Mouse (Mus musculus) gastrocnemius, adult 2 months (tissue): ENCODE measurements around the gene Col6a1. TPM values are rescaled to one million over a fixed set of nuclear protein-coding genes. Genes with fewer than 3 reads are reported as not detected.
A peak's percentile ranks its signal among the peaks of the same experiment; 100 is the strongest.

Experiments used
- DNase-seq: peaks from one replicate; pipeline ENCODE4 v3.0.0; 2022
- H3K27ac ChIP-seq: fragments of 200-600 bp; 2 replicates; pipeline ENCODE4 v1.8.1; 2022; ENCODE audit warnings: mild to moderate bottlenecking
- H3K4me3 ChIP-seq: fragments of 200-600 bp; 2 replicates; pipeline ENCODE4 v1.8.1; 2022; ENCODE audit warnings: mild to moderate bottlenecking, moderate library complexity
- CTCF ChIP-seq: fragments of 200-600 bp; IDR thresholded peaks from 2 replicates; pipeline ENCODE4 v1.8.1; 2022; ENCODE audit warnings: antibody characterized with exemption, mild to moderate bottlenecking, moderate library complexity
- intact Hi-C: fragments of 180-260 bp; cut with DNase I; formaldehyde crosslinking; loops from one replicate; pipeline ENCODE4 v1.15.1; 2025
- total RNA-seq, 2 experiments: library from RNA; stranded (reverse); gene quantifications; 2 replicates each; pipeline ENCODE4 v1.2.3; 2021

Col6a1 gene
- total RNA-seq, 2 experiments from 2014 or later, result 30.5 to 59.0 TPM

DNA sequence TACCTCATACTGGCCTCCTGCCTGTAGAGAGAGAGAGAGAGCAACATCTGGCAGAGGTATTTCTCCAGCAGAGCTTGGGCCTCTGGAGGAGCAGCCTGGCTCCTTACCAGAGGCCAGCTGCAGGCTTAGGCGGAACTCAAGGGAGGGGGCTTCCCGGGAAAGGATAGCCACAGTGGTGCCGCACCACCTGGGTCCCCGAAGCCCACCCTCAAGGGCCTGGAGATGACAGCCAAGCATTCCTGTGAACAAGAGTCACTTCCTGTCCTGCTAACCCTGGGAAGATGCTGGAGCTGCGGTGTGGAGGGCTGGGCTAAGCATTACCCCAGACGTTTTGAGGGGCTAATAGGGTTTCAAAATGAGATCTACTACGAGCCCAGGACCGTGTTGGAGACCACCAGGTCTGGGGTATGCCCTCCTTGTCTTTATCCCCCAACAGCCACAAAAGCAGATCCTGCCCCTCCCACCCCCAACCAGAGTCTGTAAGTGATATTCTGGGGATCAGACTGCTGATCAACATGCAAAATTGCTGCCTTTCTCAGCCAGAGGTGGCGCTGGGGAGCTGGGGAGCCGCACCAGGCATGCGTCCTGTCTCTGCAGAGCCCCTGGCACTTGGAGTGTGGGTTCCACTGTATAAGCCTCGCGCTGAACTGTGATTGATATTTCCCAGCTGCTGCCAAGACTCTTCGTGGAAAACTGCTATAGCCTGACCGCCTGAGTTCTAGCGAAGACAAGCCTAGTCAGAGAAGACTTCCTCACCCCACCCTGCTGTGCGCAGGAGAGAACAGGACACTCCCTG lies 7.1 kb upstream of the Col6a1 start:
- H3K27ac ChIP-seq, result peak overlapping the region; percentile 84
- DNase-seq, result peak; percentile 89
- H3K4me3 ChIP-seq, result peak overlapping the region; percentile 53
- TF ChIP-seq CTCF, result peak; percentile 71
- intact Hi-C loops, result loop anchor here (5.0 kb wide), 1 partner anchor 266 kb away; the partner anchor contains the start of genes Mcm3ap and Ybey

DNA sequence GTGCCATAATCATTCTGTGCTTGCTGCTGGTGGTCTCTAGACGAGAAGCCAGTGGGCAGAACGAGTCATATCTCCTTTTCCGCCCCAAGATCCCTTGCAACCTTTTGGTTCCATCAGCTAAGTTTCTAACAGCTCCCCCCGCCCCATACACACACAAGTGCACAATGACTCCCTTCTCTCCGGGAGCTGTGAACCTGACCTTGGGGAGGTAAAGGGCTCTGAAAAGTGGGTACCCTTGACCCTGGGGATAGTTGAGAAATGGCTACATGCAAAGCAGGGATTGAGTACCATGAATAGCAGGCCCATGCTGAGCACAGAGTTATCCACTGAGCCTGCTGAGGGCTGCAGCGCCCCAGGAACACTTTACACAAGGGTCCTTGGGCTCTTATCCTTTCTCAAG lies 6.4 kb upstream of the Col6a1 start:
- H3K4me3 ChIP-seq, result peak overlapping the region; percentile 53
- TF ChIP-seq CTCF, result no peak
- intact Hi-C loops, result loop anchor here (5.0 kb wide), 1 partner anchor 265 kb away; the partner anchor contains the start of genes Mcm3ap and Ybey
- H3K27ac ChIP-seq, result peak overlapping the region; percentile 84
- DNase-seq, result no peak

DNA sequence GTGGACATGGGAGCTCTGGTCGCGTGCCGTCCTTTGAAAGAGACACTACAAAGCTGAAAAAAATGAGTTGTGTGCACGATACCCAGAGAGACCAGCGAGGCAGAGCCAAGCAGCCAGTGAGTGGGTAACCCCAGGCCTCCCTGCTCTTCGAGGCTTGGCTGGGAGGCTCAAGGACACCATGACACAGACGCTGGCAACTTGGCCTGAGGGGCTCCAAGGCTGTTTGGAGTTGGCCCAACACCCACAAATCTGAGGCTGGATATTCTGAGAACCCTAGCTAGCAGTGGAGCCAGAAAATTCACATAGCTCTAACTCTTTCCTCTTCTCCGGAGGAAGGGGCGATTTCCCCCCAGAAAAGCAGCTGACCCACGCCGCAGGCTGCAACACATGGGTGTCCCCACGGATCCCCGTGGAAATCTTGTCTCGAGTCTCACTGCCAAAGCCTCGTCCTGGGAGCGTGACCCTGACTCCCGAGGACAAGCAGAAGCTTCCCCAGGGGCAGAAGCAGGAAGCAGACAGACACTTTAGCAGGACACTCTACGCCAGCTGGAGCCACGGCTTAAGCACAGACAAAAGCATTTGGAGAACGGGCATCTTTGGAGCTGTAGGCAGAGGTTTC lies 5.8 kb upstream of the Col6a1 start:
- intact Hi-C loops, result loop anchor here (5.0 kb wide), 1 partner anchor 264 kb away; the partner anchor contains the start of genes Mcm3ap and Ybey
- DNase-seq, result peak; percentile 65
- no peak for TF ChIP-seq CTCF
- H3K27ac ChIP-seq, result peak overlapping the region; percentile 84
- H3K4me3 ChIP-seq, result peak overlapping the region; percentile 53

DNA sequence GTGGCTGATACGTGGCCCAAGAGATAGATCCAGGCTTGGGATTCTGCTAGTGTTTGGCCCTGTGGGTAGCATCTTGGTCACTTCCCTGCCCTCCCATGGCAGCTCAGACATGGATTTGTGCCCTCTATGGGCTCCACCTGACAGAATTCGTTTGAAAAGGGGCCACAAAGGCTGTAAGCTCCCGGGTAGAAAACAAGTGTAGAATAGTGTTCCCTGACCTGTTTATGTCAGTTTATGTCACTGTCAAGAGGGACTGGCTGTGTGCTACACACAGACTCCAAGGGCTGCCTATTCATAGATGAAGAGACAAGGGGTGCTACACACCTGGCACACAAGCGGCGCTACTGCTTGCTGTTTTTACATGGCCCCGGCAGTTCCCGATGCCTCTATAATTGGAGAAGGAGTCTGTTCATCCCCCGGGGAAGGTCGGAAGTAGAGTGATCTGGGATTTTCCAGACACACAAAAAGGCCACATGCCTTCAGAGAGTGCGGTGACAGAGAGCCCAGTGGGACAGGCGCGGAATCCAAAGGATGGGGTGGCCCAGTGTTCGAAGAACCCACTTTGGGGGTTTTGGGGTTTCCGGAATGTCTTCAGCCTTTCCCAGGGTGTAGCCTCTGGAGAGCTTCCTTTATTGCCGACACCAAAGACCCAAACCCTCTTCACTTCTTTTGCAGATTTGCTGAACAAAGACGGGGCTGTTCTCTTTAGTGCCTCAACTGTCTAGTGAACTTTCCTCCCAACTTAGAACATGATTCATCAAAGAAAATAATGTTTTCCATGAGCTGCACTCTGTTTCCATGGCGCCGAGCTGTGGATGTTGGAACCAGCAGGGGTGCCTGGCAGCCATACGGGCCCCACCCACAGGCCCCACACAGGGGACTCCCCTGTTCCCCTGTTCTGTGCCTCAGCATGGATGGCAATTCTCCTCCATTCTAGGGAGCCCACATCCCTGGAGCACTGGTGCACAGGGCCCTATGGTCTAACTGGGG lies 4.0 kb upstream of the Col6a1 start:
- intact Hi-C loops, result loop anchor here (5.0 kb wide), 1 partner anchor 263 kb away; the partner anchor contains the start of genes Mcm3ap and Ybey
- H3K27ac ChIP-seq, result peak overlapping the region; percentile 84
- DNase-seq, result peak; percentile 75
- no peak for TF ChIP-seq CTCF
- peak overlapping the region; percentile 29 for H3K4me3 ChIP-seq

DNA sequence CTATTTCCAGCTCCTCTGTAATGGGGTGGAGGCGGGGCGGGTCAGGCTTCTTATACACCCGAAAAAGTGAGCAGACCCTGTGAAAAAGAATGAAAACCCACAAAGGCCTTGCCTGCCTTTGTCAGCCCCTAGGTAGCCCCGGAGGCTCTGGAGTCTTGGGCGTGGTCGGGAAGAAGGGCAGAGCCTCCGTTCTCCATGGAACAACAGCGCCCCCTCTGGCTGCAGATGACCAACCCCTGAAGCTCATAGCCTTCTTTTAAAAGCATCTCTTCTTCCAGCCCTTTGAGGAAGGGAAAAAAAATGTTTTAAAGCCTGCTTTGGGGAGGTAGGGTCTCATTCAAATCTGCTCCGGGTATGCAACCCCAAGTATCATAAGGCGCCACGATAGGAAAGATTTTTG lies 2.4 kb upstream of the Col6a1 start:
- DNase-seq, result peak; percentile 91
- intact Hi-C loops, result loop anchor here (1.0 kb wide), 1 partner anchor 105 kb away; the partner anchor contains the start of gene Col6a2
- peak overlapping the region; percentile 84 for H3K27ac ChIP-seq
- peak; percentile 83 for TF ChIP-seq CTCF
- H3K4me3 ChIP-seq, result peak overlapping the region; percentile 26

DNA sequence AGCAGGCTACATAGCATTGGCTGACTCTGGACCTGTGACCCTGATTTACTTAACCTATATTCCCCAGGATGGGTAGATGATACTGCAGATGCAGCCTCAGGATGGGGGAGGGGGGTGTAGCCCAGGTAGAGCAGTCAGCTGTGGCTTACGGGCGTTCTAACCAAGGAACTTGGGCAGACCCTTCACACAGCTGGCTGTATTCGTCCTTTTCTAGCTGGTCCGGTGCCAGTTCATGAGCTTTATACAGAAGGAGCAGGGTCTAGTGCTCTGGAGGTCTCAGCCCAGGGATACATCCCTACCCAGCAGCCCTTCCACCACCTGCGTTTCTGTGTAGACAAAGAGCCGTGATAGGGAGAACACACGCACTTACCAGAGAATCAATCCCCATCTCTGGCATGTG lies 1.3 kb upstream of the Col6a1 start:
- intact Hi-C loops, result no loop called here
- no peak for DNase-seq
- no peak for TF ChIP-seq CTCF
- H3K27ac ChIP-seq, result peak overlapping the region; percentile 84
- H3K4me3 ChIP-seq, result no peak overlapping the region

DNA sequence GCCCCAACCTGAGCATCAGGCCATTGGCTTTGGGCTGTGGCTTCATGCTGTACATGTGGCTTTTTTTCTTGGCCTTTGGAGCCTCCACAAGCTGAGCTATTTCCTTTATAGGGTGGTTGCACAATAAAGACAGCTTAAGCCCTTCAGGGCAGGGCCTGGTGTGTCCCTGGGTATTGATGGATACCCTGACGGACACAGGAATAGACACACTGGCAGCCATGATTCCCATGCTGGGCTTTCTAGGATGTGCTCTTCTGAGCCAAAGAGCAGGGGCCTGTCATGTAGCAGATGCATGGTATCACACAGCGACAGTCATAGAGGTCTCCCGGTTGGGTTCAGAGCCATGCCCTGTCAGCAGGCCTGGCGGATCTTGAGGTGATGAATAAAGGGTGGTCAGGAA lies 898 bp upstream of the Col6a1 start:
- TF ChIP-seq CTCF, result no peak
- Histone ChIP-seq H3K27ac (peak overlapping the region; percentile 84), H3K4me3 (no peak overlapping the region)
- DNase-seq, result no peak
- intact Hi-C loops, result no loop called here

DNA sequence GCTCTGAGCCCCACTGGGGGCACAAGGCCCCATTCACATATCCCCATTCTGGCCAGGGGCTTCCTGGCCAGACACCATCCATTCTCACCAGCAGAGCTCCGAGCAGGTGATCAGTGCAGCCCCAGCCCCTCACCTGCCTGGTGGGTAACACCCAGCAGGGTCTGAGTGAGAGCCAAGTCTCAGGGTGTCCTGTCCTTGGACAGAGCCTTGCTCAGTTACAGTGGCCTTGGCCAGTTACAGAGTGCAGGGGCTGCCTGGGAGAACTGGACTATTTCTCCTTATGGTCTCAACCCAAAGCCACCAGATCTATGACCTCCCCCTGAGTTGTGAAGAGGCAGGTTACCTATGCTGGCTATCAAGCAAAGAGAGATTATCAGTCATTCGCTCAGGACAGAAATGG lies 871 bp downstream of the Col6a1 start:
- intact Hi-C loops, result no loop called here
- TF ChIP-seq CTCF, result no peak
- Histone ChIP-seq H3K27ac (peak overlapping the region; percentile 84), H3K4me3 (peak overlapping the region; percentile 74)
- DNase-seq, result no peak

DNA sequence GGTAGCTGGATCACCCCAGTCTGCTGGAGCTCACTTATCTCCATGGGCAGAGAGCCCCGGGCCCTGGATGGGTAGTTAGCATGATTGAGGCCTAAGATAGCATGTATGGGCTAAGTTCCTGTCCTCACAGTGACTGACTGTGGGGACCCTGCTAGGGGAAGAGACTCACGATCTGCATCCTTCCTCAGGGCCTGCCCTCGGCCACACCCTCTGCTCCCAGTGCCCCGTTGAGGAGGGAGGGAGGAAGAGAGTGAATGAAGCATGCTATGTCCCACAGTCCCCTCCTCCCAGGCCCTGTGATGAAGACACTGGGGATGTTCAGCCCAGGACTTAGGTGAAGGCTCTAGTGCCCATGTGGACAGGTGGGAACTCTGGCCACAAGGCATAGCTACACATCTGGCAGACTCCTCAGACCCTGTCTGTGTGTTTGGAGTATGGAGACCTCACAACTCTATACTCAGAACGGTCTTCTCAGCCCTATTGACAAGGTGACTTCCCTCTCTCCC lies 1.7 kb downstream of the Col6a1 start:
- no peak for DNase-seq
- peak overlapping the region; percentile 74 for H3K4me3 ChIP-seq
- TF ChIP-seq CTCF, result no peak
- intact Hi-C loops, result no loop called here
- H3K27ac ChIP-seq, result peak overlapping the region; percentile 24; the same call in 1 of the 2 replicates

DNA sequence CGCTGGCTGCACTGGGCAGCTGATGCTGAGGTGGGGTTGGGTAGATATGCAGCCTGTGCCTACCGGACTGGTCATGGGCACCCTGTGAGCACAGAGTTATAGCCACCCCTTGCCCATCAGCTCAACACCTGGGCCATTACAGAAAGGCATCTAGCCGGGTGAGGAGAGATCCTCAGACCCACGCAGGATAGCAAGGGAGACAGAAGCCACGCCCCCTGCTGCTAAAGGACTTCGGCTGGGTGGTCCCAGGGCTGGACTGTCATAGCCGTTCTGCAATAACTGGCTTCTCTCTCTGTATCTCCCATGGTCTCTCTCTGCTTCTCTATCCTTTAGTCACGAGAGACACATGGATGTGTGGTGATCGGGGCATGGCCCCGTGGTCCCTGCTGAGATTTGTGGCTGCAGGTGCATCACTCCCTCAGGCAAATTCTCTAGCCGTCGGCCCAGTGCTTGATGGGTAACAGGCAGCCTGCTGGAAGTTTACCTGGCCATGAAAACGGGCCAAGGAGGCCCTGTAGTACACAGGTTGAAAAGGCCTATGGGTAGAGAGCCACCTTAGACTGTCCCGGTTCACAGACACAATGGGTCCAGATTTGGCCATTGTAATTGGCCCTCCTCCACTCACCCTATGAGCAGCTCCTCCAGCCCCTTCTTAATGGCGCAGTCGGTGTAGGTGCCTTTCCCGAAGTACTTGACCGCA lies 3.1 kb downstream of the Col6a1 start:
- DNase-seq, result no peak
- Histone ChIP-seq H3K27ac (no peak overlapping the region), H3K4me3 (peak overlapping the region; percentile 74)
- no peak for TF ChIP-seq CTCF
- intact Hi-C loops, result no loop called here

DNA sequence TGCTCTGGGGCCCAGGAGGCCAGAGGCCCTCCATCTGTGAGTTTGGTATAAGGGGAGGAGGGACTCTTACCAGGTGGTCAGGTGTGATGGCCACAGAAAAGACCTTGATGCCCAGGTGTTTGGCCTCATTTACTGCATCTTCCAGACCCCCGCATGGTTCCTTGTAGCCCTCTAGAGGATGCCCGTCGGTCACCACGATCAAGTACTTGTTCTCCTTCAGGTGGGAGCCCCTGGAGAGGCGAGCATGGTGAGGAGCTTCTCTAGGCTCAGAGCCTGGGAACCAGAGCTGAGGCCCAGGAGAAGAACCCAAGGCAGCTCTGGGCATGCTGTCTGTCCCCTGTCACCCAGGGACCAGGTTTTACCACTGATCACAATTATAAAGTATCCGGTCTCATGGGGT lies 4.2 kb downstream of the Col6a1 start:
- TF ChIP-seq CTCF, result no peak
- no peak for DNase-seq
- intact Hi-C loops, result no loop called here
- Histone ChIP-seq H3K27ac (no peak overlapping the region), H3K4me3 (no peak overlapping the region)

DNA sequence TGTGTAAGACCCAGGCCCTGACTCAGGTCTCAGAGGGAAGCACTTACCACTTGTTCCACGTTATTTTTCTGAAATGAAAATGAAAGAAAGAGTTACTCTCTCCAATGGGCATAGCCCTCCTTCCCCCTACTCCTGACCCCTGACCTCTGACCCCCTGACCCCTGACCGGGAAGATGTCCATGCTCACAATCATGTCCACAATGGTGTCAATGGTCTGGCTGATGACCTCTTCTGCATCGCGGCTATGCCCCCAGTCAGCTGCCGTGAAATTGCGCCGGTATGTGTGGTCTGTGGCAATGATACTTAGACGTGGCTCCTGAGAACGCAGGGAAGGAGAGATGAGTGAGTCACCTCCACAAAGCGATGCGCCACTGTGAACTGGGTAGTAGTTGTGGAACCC lies 4.8 kb downstream of the Col6a1 start:
- no peak for DNase-seq
- no peak for TF ChIP-seq CTCF

More for the DNA sequence above, 4.8 kb downstream of the Col6a1 start:
- intact Hi-C loops, result no loop called here
- Histone ChIP-seq H3K4me3 (no peak overlapping the region), H3K27ac (no peak overlapping the region)
